Mouse (Mus musculus) neural tube, embryonic 11.5 days (tissue): ENCODE measurements around the gene Sgsm3. TPM values are rescaled to one million over a fixed set of nuclear protein-coding genes. Genes with fewer than 3 reads are reported as not detected.

Source experiments
- ATAC-seq: fragments of 200-750 bp; cut with Nextera tagmentation; 2 replicates; pipeline ENCODE4 v1.8.0; 2017; ENCODE audit warnings: moderate number of reproducible peaks, mild to moderate bottlenecking, moderate TSS enrichment, moderate library complexity; ENCODE audit not compliant: insufficient read depth, low FRiP score, low TSS enrichment
- DNase-seq: peaks from one replicate; pipeline ENCODE4 v3.0.0-alpha.2; 2015; ENCODE audit warnings: low spot score
- H3K27ac ChIP-seq: fragments of 300-500 bp; sonication (generic); 2 replicates; pipeline ENCODE4 v1.5.1; 2014; ENCODE audit warnings: low read depth, mild to moderate bottlenecking, low read length
- H3K27me3 ChIP-seq: fragments of 300-500 bp; sonication (generic); 2 replicates; pipeline ENCODE4 v1.6.1; 2014; ENCODE audit warnings: mild to moderate bottlenecking, low read length, mixed read lengths; ENCODE audit not compliant: control insufficient read depth, insufficient read depth
- H3K36me3 ChIP-seq: fragments of 300-500 bp; sonication (generic); 2 replicates; pipeline ENCODE4 v1.6.1; 2014; ENCODE audit warnings: mild to moderate bottlenecking, low read length, moderate library complexity, mixed read lengths; ENCODE audit not compliant: control insufficient read depth, insufficient read depth
- H3K4me1 ChIP-seq: fragments of 300-500 bp; sonication (generic); 2 replicates; pipeline ENCODE4 v1.6.1; 2014; ENCODE audit warnings: low read length, mixed read lengths; ENCODE audit not compliant: control insufficient read depth, insufficient read depth
- H3K4me2 ChIP-seq: fragments of 300-500 bp; sonication (generic); 2 replicates; pipeline ENCODE4 v1.6.1; 2014; ENCODE audit warnings: low read depth, mild to moderate bottlenecking, moderate library complexity
- H3K4me3 ChIP-seq: fragments of 300-500 bp; sonication (generic); 2 replicates; pipeline ENCODE4 v1.5.1; 2014; ENCODE audit warnings: low read depth, low read length
- H3K9ac ChIP-seq: fragments of 300-500 bp; sonication (generic); 2 replicates; pipeline ENCODE4 v1.6.1; 2014; ENCODE audit warnings: mild to moderate bottlenecking, low read length
- H3K9me3 ChIP-seq: fragments of 300-500 bp; sonication (generic); 2 replicates; pipeline ENCODE4 v1.6.1; 2016; ENCODE audit warnings: low read length; ENCODE audit not compliant: control insufficient read depth
- WGBS: fragments of 180-500 bp; shearing (Covaris S2); extraction: QIAGEN DNeasy Blood & Tissue Kit; methylation state at CpG from one replicate; pipeline ENCODE4 v1.1.7; 2014; 5-methylcytosine and 5-hydroxymethylcytosine counted together
- polyA plus RNA-seq: library from polyadenylated mRNA; unstranded; fragments of >200 nt; fragmentation: Nextera tagmentation; extraction: Ambion mirVana; gene quantifications from 2 replicates; pipeline ENCODE4 v1.2.1, GENCODE M21; 2014

The Sgsm3 gene
- polyA plus RNA-seq, 1 experiment from 2014 or later = 30.2 TPM

GRCm38 (mm10) chr15:81038419-81038818 is 60.9 kb downstream of the Sgsm3 start:
- Histone ChIP-seq H3K9me3 (no peaks in the 10 kb centered on the region), H3K36me3 (no peaks in the 10 kb centered on the region), H3K27me3 (no peaks in the 10 kb centered on the region), H3K27ac (no peak overlapping the region), H3K4me2 (no peak overlapping the region), H3K4me3 (no peak overlapping the region), H3K9ac (no peak overlapping the region), H3K4me1 (no peaks in the 10 kb centered on the region)
- DNase-seq = no peak
- 91% methylated on average over 5 of the region's 5 CpGs for WGBS
- ATAC-seq = no peak

GRCm38 (mm10) chr15:81041767-81042166 is 64.2 kb downstream of the Sgsm3 start:
- H3K9me3 ChIP-seq = no peaks in the 10 kb centered on the region
- ATAC-seq = no peak
- no peaks in the 10 kb centered on the region; the same call in 1 of the 2 replicates for H3K4me1 ChIP-seq
- DNase-seq = no peak
- peak overlapping the region; percentile 53; the same call in 1 of the 2 replicates for H3K27ac ChIP-seq
- H3K9ac ChIP-seq = no peak overlapping the region
- H3K27me3 ChIP-seq = no peaks in the 10 kb centered on the region
- 80% methylated on average over 4 of the region's 4 CpGs for WGBS
- no peak overlapping the region for H3K4me2 ChIP-seq
- no peak overlapping the region for H3K4me3 ChIP-seq
- H3K36me3 ChIP-seq = no peaks in the 10 kb centered on the region

GRCm38 (mm10) chr15:81042276-81042931 is 64.8 kb downstream of the Sgsm3 start:
- H3K4me3 ChIP-seq = no peak overlapping the region
- DNase-seq (no peak), ATAC-seq (no peak)
- no peak overlapping the region for H3K27ac ChIP-seq
- no peak overlapping the region for H3K9ac ChIP-seq
- H3K9me3 ChIP-seq = no peaks in the 10 kb centered on the region
- no peaks in the 10 kb centered on the region; the same call in 1 of the 2 replicates for H3K4me1 ChIP-seq
- H3K4me2 ChIP-seq = no peak overlapping the region
- H3K36me3 ChIP-seq = no peaks in the 10 kb centered on the region
- WGBS = 71% methylated on average over 13 of the region's 13 CpGs
- no peaks in the 10 kb centered on the region for H3K27me3 ChIP-seq

GRCm38 (mm10) chr15:81044446-81044845 is 66.9 kb downstream of the Sgsm3 start:
- ATAC-seq = no peak
- H3K27ac ChIP-seq = no peak overlapping the region
- no peaks in the 10 kb centered on the region; the same call in 1 of the 2 replicates for H3K4me1 ChIP-seq
- WGBS = 96% methylated on average over 9 of the region's 9 CpGs
- no peak overlapping the region for H3K9ac ChIP-seq
- H3K27me3 ChIP-seq = no peaks in the 10 kb centered on the region
- no peaks in the 10 kb centered on the region for H3K9me3 ChIP-seq
- no peak for DNase-seq
- H3K36me3 ChIP-seq = no peaks in the 10 kb centered on the region
- H3K4me2 ChIP-seq = no peak overlapping the region
- H3K4me3 ChIP-seq = no peak overlapping the region

GRCm38 (mm10) chr15:81045336-81045735 is 67.8 kb downstream of the Sgsm3 start:
- Histone ChIP-seq H3K27ac (no peak overlapping the region), H3K4me1 (no peaks in the 10 kb centered on the region; the same call in 1 of the 2 replicates), H3K9me3 (no peaks in the 10 kb centered on the region), H3K4me3 (no peak overlapping the region), H3K27me3 (no peaks in the 10 kb centered on the region), H3K36me3 (no peaks in the 10 kb centered on the region), H3K9ac (no peak overlapping the region), H3K4me2 (no peak overlapping the region)
- ATAC-seq (no peak), DNase-seq (no peak)
- WGBS = 80% methylated on average over 4 of the region's 4 CpGs

GRCm38 (mm10) chr15:81046061-81046460 is 68.5 kb downstream of the Sgsm3 start:
- H3K9me3 ChIP-seq = no peaks in the 10 kb centered on the region
- H3K4me3 ChIP-seq = no peak overlapping the region
- ATAC-seq (no peak), DNase-seq (no peak)
- no peak overlapping the region for H3K4me2 ChIP-seq
- H3K36me3 ChIP-seq = no peaks in the 10 kb centered on the region
- H3K9ac ChIP-seq = no peak overlapping the region
- no peak overlapping the region for H3K27ac ChIP-seq
- WGBS = 94% methylated on average over 7 of the region's 7 CpGs
- no peaks in the 10 kb centered on the region; the same call in 1 of the 2 replicates for H3K4me1 ChIP-seq
- H3K27me3 ChIP-seq = no peaks in the 10 kb centered on the region

GRCm38 (mm10) chr15:81047497-81047896 is 69.9 kb downstream of the Sgsm3 start:
- no peak for DNase-seq
- no peak overlapping the region for H3K9ac ChIP-seq

GRCm38 (mm10) chr15:81049401-81050053 is 72.0 kb downstream of the Sgsm3 start:
- DNase-seq = no peak
- H3K4me1 ChIP-seq = no peaks in the 10 kb centered on the region; the same call in 1 of the 2 replicates
- WGBS = 77% methylated on average over 6 of the region's 6 CpGs

More at GRCm38 (mm10) chr15:81047497-81047896, 69.9 kb downstream of the Sgsm3 start:
- no peaks in the 10 kb centered on the region for H3K27me3 ChIP-seq
- H3K4me1 ChIP-seq = no peaks in the 10 kb centered on the region; the same call in 1 of the 2 replicates
- H3K27ac ChIP-seq = no peak overlapping the region
- ATAC-seq = no peak
- H3K4me3 ChIP-seq = no peak overlapping the region
- no peaks in the 10 kb centered on the region for H3K9me3 ChIP-seq
- H3K36me3 ChIP-seq = no peaks in the 10 kb centered on the region
- H3K4me2 ChIP-seq = no peak overlapping the region
- 58% methylated on average over 10 of the region's 10 CpGs for WGBS

GRCm38 (mm10) chr15:81050488-81050887 is 72.9 kb downstream of the Sgsm3 start:
- Histone ChIP-seq H3K27ac (no peak overlapping the region), H3K9ac (no peak overlapping the region), H3K27me3 (no peaks in the 10 kb centered on the region), H3K4me3 (no peak overlapping the region), H3K9me3 (no peaks in the 10 kb centered on the region), H3K36me3 (no peaks in the 10 kb centered on the region), H3K4me2 (no peak overlapping the region), H3K4me1 (no peaks in the 10 kb centered on the region; the same call in 1 of the 2 replicates)
- no peak for ATAC-seq
- DNase-seq = no peak
- 63% methylated on average over 3 of the region's 3 CpGs for WGBS

More at GRCm38 (mm10) chr15:81049401-81050053, 72.0 kb downstream of the Sgsm3 start:
- no peak overlapping the region for H3K9ac ChIP-seq
- H3K36me3 ChIP-seq = no peaks in the 10 kb centered on the region
- no peaks in the 10 kb centered on the region for H3K27me3 ChIP-seq
- H3K27ac ChIP-seq = no peak overlapping the region
- no peak overlapping the region for H3K4me2 ChIP-seq
- no peaks in the 10 kb centered on the region for H3K9me3 ChIP-seq
- no peak for ATAC-seq
- no peak overlapping the region for H3K4me3 ChIP-seq
